ENCODE assay signal across 15 mouse cellular contexts in the genomic region with DNA sequence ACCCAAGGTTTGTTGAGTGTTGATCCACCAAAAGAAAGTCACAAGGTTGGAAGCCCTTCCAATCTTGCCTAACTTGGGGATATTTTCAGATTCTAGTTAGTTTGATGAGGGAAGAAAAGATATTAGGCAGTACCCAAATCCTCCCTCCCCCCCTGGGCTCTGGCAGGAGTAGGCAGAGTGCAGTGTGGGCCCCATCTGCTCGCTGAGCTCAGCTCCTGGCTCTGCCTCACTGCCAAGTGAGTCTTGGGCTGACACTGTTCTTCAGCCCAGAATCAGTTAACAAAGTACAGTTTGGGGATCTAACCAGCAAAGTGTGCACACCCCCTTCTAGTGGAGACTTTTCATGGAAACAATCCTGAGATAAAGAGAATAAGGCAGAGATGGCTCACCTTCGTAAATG. TPM values are rescaled to one million over a fixed set of nuclear protein-coding genes. Genes with fewer than 3 reads are reported as not detected.
A peak's percentile ranks its signal among the peaks of the same experiment; 100 is the strongest.
DNase-seq lines count a peak whose midpoint lies in the region; ATAC-seq lines count a peak whose summit lies in the region.
"Had no signal": no experiment of that assay in that cellular context is flagged by ENCODE, and none has a peak within 500 bp of the region (broad histone marks: within the 10 kb centered on the region; RNA-seq: fewer than 3 reads in every experiment).

No protein-coding gene starts in this region.

- peak; percentile 13 to 43 for DNase-seq in cerebellum, postnatal 36 days
- no peak for DNase-seq in cerebellum, adult 11 months
- peak; percentile 64 for DNase-seq in layer of hippocampus, adult 11-12 months (ENCODE audit: low spot score)
- no peak for DNase-seq in layer of hippocampus, adult 9-10 months (ENCODE audit: low spot score)
- peak; percentile 31 to 38 for DNase-seq in right cerebral cortex, adult 2 months (ENCODE audit: low spot score in 2 of 2)
- DNase-seq in kidney, adult 8-10 months, result no peak
- DNase-seq in kidney, postnatal 4 days, result no peak
- DNase-seq: gastrocnemius, postnatal 10 days; heart, postnatal 36 days; kidney, adult 9 months had no signal

- peak; percentile 95 for ATAC-seq in forebrain, embryonic 16.5 days

- H3K4me3 ChIP-seq in forebrain, embryonic 16.5 days (replicated peaks; ENCODE audit: low read length), result no peak overlapping the region
- H3K4me3 ChIP-seq: limb, embryonic 13.5 days; midbrain, embryonic 12.5 days; neural tube, embryonic 13.5 days had no signal

- no peak overlapping the region for H3K4me2 ChIP-seq in forebrain, embryonic 16.5 days (ENCODE audit: low read length)
- H3K4me2 ChIP-seq: limb, embryonic 13.5 days; midbrain, embryonic 12.5 days; neural tube, embryonic 13.5 days had no signal

- no peaks in the 10 kb centered on the region for H3K36me3 ChIP-seq in forebrain, embryonic 16.5 days (ENCODE audit: control insufficient read depth, insufficient read depth)
- H3K36me3 ChIP-seq: limb, embryonic 13.5 days; midbrain, embryonic 12.5 days; neural tube, embryonic 13.5 days had no signal

- 74% methylated on average over 2 of the region's 2 CpGs for whole genome bisulfite sequencing in forebrain, embryonic 16.5 days

- H3K27ac ChIP-seq in forebrain, embryonic 16.5 days (ENCODE audit: low read length), result peak overlapping the region; percentile 74
- H3K27ac ChIP-seq: midbrain, embryonic 12.5 days; neural tube, embryonic 13.5 days had no signal

- no peaks in the 10 kb centered on the region for H3K27me3 ChIP-seq in forebrain, embryonic 16.5 days (replicated peaks; ENCODE audit: control insufficient read depth, insufficient read depth, low read length)
- H3K27me3 ChIP-seq: limb, embryonic 13.5 days; midbrain, embryonic 12.5 days; neural tube, embryonic 13.5 days had no signal

- no peaks in the 10 kb centered on the region for H3K9me3 ChIP-seq in forebrain, embryonic 16.5 days (ENCODE audit: control insufficient read depth, low read length)
- H3K9me3 ChIP-seq: limb, embryonic 13.5 days; midbrain, embryonic 12.5 days; neural tube, embryonic 13.5 days had no signal

- H3K9ac ChIP-seq in forebrain, embryonic 16.5 days (replicated peaks; ENCODE audit: low read depth, low read length), result no peak overlapping the region
- H3K9ac ChIP-seq: limb, embryonic 13.5 days; midbrain, embryonic 12.5 days; neural tube, embryonic 13.5 days had no signal

- H3K4me1 ChIP-seq in forebrain, embryonic 16.5 days (replicated peaks; ENCODE audit: control insufficient read depth, insufficient read depth, low read length), result no peaks in the 10 kb centered on the region
- H3K4me1 ChIP-seq: midbrain, embryonic 12.5 days; neural tube, embryonic 13.5 days had no signal

RNA-seq across cellular contexts. Expression of a gene that starts 12.5 kb away (rescaled TPM):
- 51.1 and 62.5 TPM in 2 replicates for polyA plus RNA-seq in forebrain, embryonic 16.5 days (2015; fragmentation: Nextera tagmentation; extraction: Ambion mirVana)

RNA-seq across cellular contexts. Expression of a gene that starts 28.6 kb away (rescaled TPM):
- 0.23 TPM in 1 of 2 replicates, not detected in the other for polyA plus RNA-seq in forebrain, embryonic 16.5 days (2015; fragmentation: Nextera tagmentation; extraction: Ambion mirVana)

RNA-seq across cellular contexts. Expression of a gene that starts 37.8 kb away (rescaled TPM):
- not detected in 2 replicates for polyA plus RNA-seq in forebrain, embryonic 16.5 days (2015; fragmentation: Nextera tagmentation; extraction: Ambion mirVana)
- polyA plus RNA-seq: lung, postnatal 0 days; midbrain, embryonic 12.5 days; neural tube, embryonic 13.5 days had no signal

Comparison
In these comparisons a context has a peak if more than half of its experiments do, and no peak if none do; other contexts are left out.
1. DNase-seq: peak in cerebellum, postnatal 36 days (2 of 2), layer of hippocampus, adult 11-12 months (single experiment) and right cerebral cortex, adult 2 months (2 of 2); none in cerebellum, adult 11 months (single experiment), layer of hippocampus, adult 9-10 months (single experiment), kidney, adult 8-10 months (0 of 2) and kidney, postnatal 4 days (0 of 2).